Mouse (Mus musculus): ENCODE measurements around the gene Cbln3.

Cbln3 gene

GRCm38 (mm10) chr14:55879623-55880022, 4.6 kb downstream of the Cbln3 start:
- DNase-seq (ENCODE audit: low spot score): peak; percentile 84

GRCm38 (mm10) chr14:55878316-55878940, 5.8 kb downstream of the Cbln3 start:
- DNase-seq (ENCODE audit: low spot score): no peak

- no peak for DNase-seq (ENCODE audit: low spot score)
Observed at GRCm38 (mm10) chr14:55877469-55878315, 6.5 kb downstream of the Cbln3 start.

- peak; percentile 88 for DNase-seq (ENCODE audit: low spot score)
Observed at GRCm38 (mm10) chr14:55873714-55874683, 10.2 kb downstream of the Cbln3 start.

GRCm38 (mm10) chr14:55873242-55873713, 10.9 kb downstream of the Cbln3 start:
- DNase-seq (ENCODE audit: low spot score): no peak

GRCm38 (mm10) chr14:55872551-55872950, 11.6 kb downstream of the Cbln3 start:
- DNase-seq (ENCODE audit: low spot score): no peak

- DNase-seq (ENCODE audit: low spot score): no peak
Observed at GRCm38 (mm10) chr14:55872039-55872438, 12.2 kb downstream of the Cbln3 start.

GRCm38 (mm10) chr14:55869538-55869937, 14.7 kb downstream of the Cbln3 start:
- no peak for DNase-seq (ENCODE audit: low spot score)

- DNase-seq (ENCODE audit: low spot score): no peak
Observed at GRCm38 (mm10) chr14:55868230-55869026, 15.8 kb downstream of the Cbln3 start.

GRCm38 (mm10) chr14:55866962-55867361, 17.2 kb downstream of the Cbln3 start:
- DNase-seq (ENCODE audit: low spot score): peak; percentile 82

GRCm38 (mm10) chr14:55863773-55864172, 20.4 kb downstream of the Cbln3 start:
- peak; percentile 82 for DNase-seq (ENCODE audit: low spot score)

- no peak for DNase-seq (ENCODE audit: low spot score)
Observed at GRCm38 (mm10) chr14:55862970-55863369, 21.2 kb downstream of the Cbln3 start.

- DNase-seq (ENCODE audit: low spot score): peak; percentile 48
Observed at GRCm38 (mm10) chr14:55862186-55862585, 22.0 kb downstream of the Cbln3 start.

- DNase-seq (ENCODE audit: low spot score): no peak
Observed at GRCm38 (mm10) chr14:55857588-55857987, 26.6 kb downstream of the Cbln3 start.

GRCm38 (mm10) chr14:55855101-55855561, 29.1 kb downstream of the Cbln3 start:
- peak; percentile 72 for DNase-seq (ENCODE audit: low spot score)

GRCm38 (mm10) chr14:55854406-55855100, 29.6 kb downstream of the Cbln3 start:
- no peak for DNase-seq (ENCODE audit: low spot score)

- peak; percentile 83 for DNase-seq (ENCODE audit: low spot score)
Observed at GRCm38 (mm10) chr14:55853621-55854285, 30.4 kb downstream of the Cbln3 start, which contains the start of gene Nynrin. Nynrin (plus strand) TSS chr14:55854010.

GRCm38 (mm10) chr14:55852646-55853551, 31.3 kb downstream of the Cbln3 start:
- peak; percentile 53 for DNase-seq (ENCODE audit: low spot score)

GRCm38 (mm10) chr14:55850885-55851284, 33.3 kb downstream of the Cbln3 start:
- DNase-seq (ENCODE audit: low spot score): no peak
